Mouse (Mus musculus) olfactory bulb, adult 2 months (tissue): ENCODE measurements around the gene Zfp579. TPM values are rescaled to one million over a fixed set of nuclear protein-coding genes. Genes with fewer than 3 reads are reported as not detected.

Experiments
- H3K27ac ChIP-seq: fragments of 200-500 bp; 2 replicates; pipeline ENCODE4 v1.5.1; 2012; ENCODE audit warnings: low read depth, low read length; ENCODE audit not compliant: insufficient read depth
- H3K4me1 ChIP-seq: fragments of 200-500 bp; 2 replicates; pipeline ENCODE4 v1.6.1; 2012; ENCODE audit warnings: low read length; ENCODE audit not compliant: control insufficient read depth, insufficient read depth
- H3K4me3 ChIP-seq: fragments of 200-500 bp; 2 replicates; pipeline ENCODE4 v1.5.1; 2012; ENCODE audit warnings: mild to moderate bottlenecking, low read depth, low read length, moderate library complexity; ENCODE audit not compliant: insufficient read depth
- CTCF ChIP-seq: fragments of 200-500 bp; IDR thresholded peaks from 2 replicates; pipeline ENCODE4 v1.5.1; 2012; ENCODE audit warnings: low read depth, mild to moderate bottlenecking, low read length, moderate library complexity; ENCODE audit not compliant: insufficient read depth
- POLR2A ChIP-seq: fragments of 200-500 bp; IDR thresholded peaks from 2 replicates; pipeline ENCODE4 v1.6.1; 2012; ENCODE audit warnings: mild to moderate bottlenecking, low read depth, low read length, moderate library complexity; ENCODE audit not compliant: insufficient read depth
- WGBS: fragments of 180-500 bp; shearing (Covaris S2); methylation state at CpG from one replicate; pipeline ENCODE4 v1.1.7; 2018; 5-methylcytosine and 5-hydroxymethylcytosine counted together
- polyA plus RNA-seq: library from polyadenylated mRNA; stranded (reverse); fragments of >200 nt; gene quantifications from 2 replicates; pipeline ENCODE4 v1.2.4, GENCODE M21; 2012; ENCODE audit warnings: low replicate concordance; ENCODE audit not compliant: missing spikeins, insufficient read depth, insufficient read length

Zfp579 gene
- polyA plus RNA-seq, 1 experiment, result not detected

DNA sequence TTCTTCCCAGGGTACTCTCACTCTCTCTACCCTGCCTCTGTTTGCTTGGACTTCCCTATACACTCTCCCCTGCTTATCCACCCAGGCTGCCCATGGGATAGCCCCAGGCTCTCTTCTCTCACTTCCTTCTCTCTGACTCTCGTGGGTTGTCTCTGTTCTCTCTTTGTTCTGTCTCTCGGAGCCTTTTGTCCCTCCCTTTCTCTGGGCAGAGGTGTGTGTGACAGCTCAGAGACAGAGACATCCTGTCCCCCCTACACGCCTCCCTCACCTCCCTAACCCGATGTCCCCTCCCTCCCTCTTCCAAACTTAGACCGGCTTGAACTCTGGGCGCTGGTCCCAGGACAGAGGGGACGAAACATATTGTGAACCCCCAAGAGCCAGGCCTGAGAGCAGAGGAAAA, 24.2 kb downstream of the Zfp579 start:
- peaks cover 8% of the 10 kb centered on the region for H3K4me1 ChIP-seq
- H3K4me3 ChIP-seq, result no peak overlapping the region
- 41% methylated on average over 7 of the region's 7 CpGs for WGBS
- no peak overlapping the region for H3K27ac ChIP-seq
- TF ChIP-seq CTCF, result no peak
- TF ChIP-seq POLR2A, result no peak

- Histone ChIP-seq H3K4me3 (no peak within 1 kb of the TSS), H3K27ac (no peak within 1 kb of the TSS), H3K4me1 (peaks cover 8% of the 10 kb centered on the region)
- 37% methylated on average over 6 of the region's 6 CpGs for WGBS
- TF ChIP-seq POLR2A (no peak), CTCF (no peak)
These were observed 24.9 kb downstream of the Zfp579 start, which contains the start of gene Sbk3 for GRCm38 (mm10) chr7:4971068-4971467. Gene Sbk3 (minus strand): TSS chr7:4971168.

DNA sequence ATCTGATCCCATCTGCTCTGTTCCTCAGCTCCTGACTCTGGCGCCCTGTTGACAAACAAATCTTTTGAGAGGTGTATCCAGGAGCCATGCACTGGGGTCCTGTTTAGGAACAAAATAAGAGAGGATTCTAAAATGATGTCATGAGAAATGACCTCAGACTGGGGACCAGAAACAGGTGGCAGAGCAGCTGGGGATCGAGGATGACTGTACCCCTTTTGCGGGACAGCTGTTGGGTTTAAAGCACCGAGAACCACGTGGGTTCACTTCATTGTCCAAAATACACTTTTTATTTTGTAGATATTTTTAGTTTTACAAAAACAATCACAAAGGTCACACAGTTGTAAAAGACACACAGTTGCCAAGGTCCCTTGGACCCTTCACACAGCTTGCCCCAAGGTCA, 31.0 kb downstream of the Zfp579 start:
- 86% methylated on average over 5 of the region's 5 CpGs for WGBS
- H3K27ac ChIP-seq, result no peak overlapping the region
- no peak overlapping the region for H3K4me3 ChIP-seq
- H3K4me1 ChIP-seq, result peaks cover 4% of the 10 kb centered on the region
- no peak for TF ChIP-seq CTCF
- TF ChIP-seq POLR2A, result no peak

- Histone ChIP-seq H3K27ac (no peak within 1 kb of the TSS), H3K4me1 (peaks cover 4% of the 10 kb centered on the region), H3K4me3 (no peak within 1 kb of the TSS)
- 4% methylated on average over 10 of the region's 10 CpGs for WGBS
- TF ChIP-seq CTCF, result peak; percentile 53
- no peak for TF ChIP-seq POLR2A
These were observed 31.7 kb downstream of the Zfp579 start, which contains the start of gene Sbk2 for GRCm38 (mm10) chr7:4964272-4964671. Gene Sbk2 (minus strand): TSS chr7:4964406.

DNA sequence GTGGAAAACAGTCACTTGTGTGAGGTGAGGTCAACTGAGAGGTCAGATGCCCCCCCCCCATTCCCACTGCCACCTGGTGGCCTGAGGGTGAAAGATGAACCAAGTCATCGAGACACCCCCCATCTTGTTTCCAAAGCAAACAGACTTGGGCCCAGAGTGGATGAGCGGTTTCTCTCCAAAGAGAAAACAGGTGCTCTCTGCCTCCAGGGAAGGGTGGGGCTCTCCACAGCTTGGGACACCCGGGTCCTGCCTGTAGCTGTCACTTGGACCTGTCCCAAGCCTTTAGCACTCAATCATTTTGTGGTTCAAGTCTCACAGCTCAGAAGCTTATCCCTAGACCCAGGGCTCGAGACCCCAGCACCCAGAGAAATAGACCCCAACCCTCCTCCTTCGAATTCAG, 32.4 kb downstream of the Zfp579 start:
- Histone ChIP-seq H3K27ac (no peak overlapping the region), H3K4me3 (no peak overlapping the region), H3K4me1 (peaks cover 4% of the 10 kb centered on the region)
- 77% methylated on average over 5 of the region's 5 CpGs for WGBS
- TF ChIP-seq POLR2A, result no peak
- TF ChIP-seq CTCF, result no peak

DNA sequence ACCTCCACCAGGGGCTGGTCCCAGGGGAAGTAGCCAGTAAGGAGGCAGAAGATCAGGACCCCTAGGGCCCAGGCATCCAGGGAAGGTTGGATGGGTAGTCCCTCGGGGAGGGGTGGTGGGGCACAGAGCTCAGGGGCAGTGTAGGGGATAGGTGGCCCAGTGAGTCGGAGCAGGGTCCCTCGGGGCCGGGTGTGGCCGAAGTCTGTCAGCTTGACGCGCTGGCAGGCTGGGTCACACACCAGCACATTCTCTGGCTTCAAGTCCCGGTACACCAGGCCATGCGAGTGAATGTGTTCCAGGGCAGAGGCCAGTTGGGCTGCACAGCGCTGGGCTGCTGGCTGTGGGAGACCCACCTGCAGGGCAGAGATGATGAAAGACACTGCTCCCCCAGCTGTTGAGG, 38.6 kb downstream of the Zfp579 start:
- 88% methylated on average over 10 of the region's 10 CpGs for WGBS
- Histone ChIP-seq H3K4me1 (peaks cover 11% of the 10 kb centered on the region; the same call in 1 of the 2 replicates), H3K27ac (no peak overlapping the region), H3K4me3 (no peak overlapping the region)
- TF ChIP-seq CTCF (no peak), POLR2A (no peak)

GRCm38 (mm10) chr7:4953815-4954445, 42.0 kb downstream of the Zfp579 start:
- H3K27ac ChIP-seq, result no peak overlapping the region
- WGBS, result 33% methylated on average over 10 of the region's 10 CpGs

GRCm38 (mm10) chr7:4950561-4951342, 45.2 kb downstream of the Zfp579 start:
- no peak overlapping the region for H3K4me3 ChIP-seq
- 81% methylated on average over 19 of the region's 19 CpGs for WGBS
- no peak for TF ChIP-seq CTCF
- no peak for TF ChIP-seq POLR2A

More at GRCm38 (mm10) chr7:4953815-4954445, 42.0 kb downstream of the Zfp579 start:
- Histone ChIP-seq H3K4me1 (peaks cover 17% of the 10 kb centered on the region; the same call in 1 of the 2 replicates), H3K4me3 (no peak overlapping the region)
- TF ChIP-seq POLR2A (no peak), CTCF (no peak)

GRCm38 (mm10) chr7:4948386-4948785, 47.6 kb downstream of the Zfp579 start:
- no peak overlapping the region for H3K27ac ChIP-seq
- peaks cover 10% of the 10 kb centered on the region; the same call in 1 of the 2 replicates for H3K4me1 ChIP-seq
- 80% methylated on average over 6 of the region's 6 CpGs for WGBS
- H3K4me3 ChIP-seq, result no peak overlapping the region
- no peak for TF ChIP-seq POLR2A
- TF ChIP-seq CTCF, result no peak

More at GRCm38 (mm10) chr7:4950561-4951342, 45.2 kb downstream of the Zfp579 start:
- peaks cover 17% of the 10 kb centered on the region; the same call in 1 of the 2 replicates for H3K4me1 ChIP-seq
- no peak overlapping the region for H3K27ac ChIP-seq
